Mouse (Mus musculus): ENCODE measurements around the gene Zfp113. TPM values are rescaled to one million over a fixed set of nuclear protein-coding genes. Genes with fewer than 3 reads are reported as not detected.
A peak's percentile ranks its signal among the peaks of the same experiment; 100 is the strongest.

Zfp113 gene
- polyA plus RNA-seq, 1 experiment = 5.8 TPM

DNA sequence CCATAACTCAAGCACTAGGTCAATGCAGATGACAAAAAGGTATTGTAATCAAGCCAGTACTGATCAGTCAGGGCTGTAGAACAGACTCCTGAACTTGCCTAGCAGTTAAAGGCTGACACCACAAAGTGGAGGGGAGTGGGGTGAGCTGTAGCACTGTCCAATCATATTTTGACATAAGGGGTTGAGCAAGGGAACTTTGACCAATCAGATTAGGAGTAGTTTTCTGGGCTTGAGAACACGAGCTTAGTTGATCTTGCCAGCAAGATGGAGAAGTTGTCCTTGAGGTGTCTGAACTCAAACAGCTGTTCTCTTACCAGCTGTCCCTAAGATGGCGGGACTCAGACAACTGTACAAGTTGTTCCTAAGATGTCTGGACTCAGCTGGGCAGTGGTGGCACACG is 17.7 kb upstream of the Zfp113 start:
- no peak for TF ChIP-seq POLR2A (IDR thresholded peaks at IDR 0.05; ENCODE audit: borderline replicate concordance, low read depth, low read length)
- no peak for TF ChIP-seq CTCF (IDR thresholded peaks at IDR 0.05; ENCODE audit: low read depth, low read length)
- H3K27ac ChIP-seq (ENCODE audit: insufficient read depth, low read depth, low read length) = peak overlapping the region; percentile 85; the same call in 1 of the 2 replicates
- H3K4me1 ChIP-seq (ENCODE audit: control insufficient read depth, insufficient read depth, low read length) = peaks cover 25% of the 10 kb centered on the region
- no peak overlapping the region for H3K4me3 ChIP-seq (ENCODE audit: insufficient read depth, low read length)

GRCm38 (mm10) chr5:138171695-138172491 is 16.3 kb upstream of the Zfp113 start, which contains the start of the genes Ap4m1 and Mcm7:
Ap4m1 (plus strand) TSS chr5:138172002.
Mcm7 (minus strand) TSS chr5:138172422.
- H3K27ac ChIP-seq (ENCODE audit: insufficient read depth, low read depth, low read length) = peak within 1 kb of the TSS; percentile 85
- H3K4me1 ChIP-seq (ENCODE audit: control insufficient read depth, insufficient read depth, low read length) = peaks cover 25% of the 10 kb centered on the region
- peak within 1 kb of the TSS; percentile 78 for H3K4me3 ChIP-seq (ENCODE audit: insufficient read depth, low read length)
- TF ChIP-seq CTCF (IDR thresholded peaks at IDR 0.05; ENCODE audit: low read depth, low read length) (no peak), POLR2A (IDR thresholded peaks at IDR 0.05; ENCODE audit: borderline replicate concordance, low read depth, low read length) (no peak; the same call in 1 of the 2 replicates)

DNA sequence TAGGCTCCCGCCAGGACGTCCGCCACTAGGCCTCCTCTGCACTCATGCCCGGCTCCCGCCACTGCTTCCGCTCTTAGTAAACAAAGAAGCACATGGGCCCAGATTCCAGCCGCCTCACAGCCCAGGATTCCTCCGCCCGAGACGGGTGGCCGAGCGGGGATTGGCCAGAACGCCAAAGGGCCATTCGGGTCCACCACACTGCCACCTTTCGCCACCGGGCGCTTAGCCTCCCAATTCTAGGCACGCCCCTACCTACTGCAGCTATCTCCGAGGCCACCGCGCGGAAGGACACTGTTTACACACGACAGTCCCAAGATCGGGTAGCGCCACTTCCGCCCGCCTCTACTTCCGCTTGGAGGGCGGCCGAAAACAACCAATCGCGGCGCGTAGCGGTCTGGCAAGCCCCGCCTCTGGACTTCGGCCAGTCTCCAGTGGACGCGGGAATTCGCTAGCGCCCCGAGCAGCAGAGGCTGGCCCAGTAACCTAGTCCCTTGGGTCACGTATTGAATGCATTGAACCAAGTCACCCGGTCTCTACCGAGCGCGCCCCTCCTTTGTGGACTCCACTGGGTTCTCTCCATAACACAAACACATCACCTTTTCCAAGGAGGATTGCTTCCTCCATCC is 15.5 kb upstream of the Zfp113 start:
- Histone ChIP-seq H3K27ac (ENCODE audit: insufficient read depth, low read depth, low read length) (peak overlapping the region; percentile 75), H3K4me3 (ENCODE audit: insufficient read depth, low read length) (peak overlapping the region; percentile 59), H3K4me1 (ENCODE audit: control insufficient read depth, insufficient read depth, low read length) (peaks cover 25% of the 10 kb centered on the region)
- TF ChIP-seq CTCF (IDR thresholded peaks at IDR 0.05; ENCODE audit: low read depth, low read length) (no peak), POLR2A (IDR thresholded peaks at IDR 0.05; ENCODE audit: borderline replicate concordance, low read depth, low read length) (0 out of 2 replicates have a peak, but pooled peaks have one; percentile 35)

DNA sequence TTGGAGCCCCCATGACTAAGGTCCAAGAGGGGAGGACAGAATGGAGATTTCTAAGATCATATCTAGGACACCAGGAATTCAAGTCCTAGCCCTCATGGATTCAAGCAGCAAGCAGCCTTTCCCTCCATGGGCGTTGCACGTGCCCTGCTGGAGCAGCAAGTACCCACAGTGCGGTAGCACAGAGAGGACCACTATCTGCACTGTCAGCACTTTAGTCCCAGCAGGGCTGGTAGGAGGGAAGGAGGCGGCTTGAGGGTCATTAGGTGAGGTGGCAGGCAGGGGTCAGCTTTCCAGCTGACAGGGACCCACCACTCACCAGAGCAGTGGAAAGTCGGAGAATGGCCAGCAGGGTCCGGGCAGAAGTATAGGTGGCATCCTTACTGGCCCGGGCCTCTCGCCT is 10.1 kb upstream of the Zfp113 start:
- peaks cover 5% of the 10 kb centered on the region; the same call in 1 of the 2 replicates for H3K4me1 ChIP-seq (ENCODE audit: control insufficient read depth, insufficient read depth, low read length)
- H3K4me3 ChIP-seq (ENCODE audit: insufficient read depth, low read length) = no peak overlapping the region
- TF ChIP-seq POLR2A (IDR thresholded peaks at IDR 0.05; ENCODE audit: borderline replicate concordance, low read depth, low read length) (no peak), CTCF (IDR thresholded peaks at IDR 0.05; ENCODE audit: low read depth, low read length) (no peak)
- H3K27ac ChIP-seq (ENCODE audit: insufficient read depth, low read depth, low read length) = no peak overlapping the region

DNA sequence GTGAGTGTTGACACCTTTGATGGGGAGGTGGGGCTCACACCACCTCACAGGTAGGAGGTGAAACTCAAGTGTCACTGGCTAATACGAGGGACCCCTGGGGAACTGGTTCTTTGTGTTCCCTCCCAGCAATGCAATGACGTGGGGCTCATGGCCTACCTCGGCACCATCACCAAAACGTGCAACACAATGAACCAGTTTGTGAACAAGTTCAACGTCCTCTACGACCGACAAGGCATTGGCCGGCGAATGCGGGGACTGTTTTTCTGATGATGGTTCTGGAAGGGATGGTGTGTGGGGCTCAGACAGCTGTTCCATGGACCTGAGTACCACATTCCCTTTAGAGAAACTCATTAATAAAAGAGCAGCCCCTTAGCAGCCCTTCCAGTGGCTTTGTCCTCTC is 8.1 kb upstream of the Zfp113 start:
- Histone ChIP-seq H3K4me3 (ENCODE audit: insufficient read depth, low read length) (no peak overlapping the region), H3K27ac (ENCODE audit: insufficient read depth, low read depth, low read length) (no peak overlapping the region), H3K4me1 (ENCODE audit: control insufficient read depth, insufficient read depth, low read length) (peaks cover 6% of the 10 kb centered on the region)
- TF ChIP-seq POLR2A (IDR thresholded peaks at IDR 0.05; ENCODE audit: borderline replicate concordance, low read depth, low read length) (no peak), CTCF (IDR thresholded peaks at IDR 0.05; ENCODE audit: low read depth, low read length) (no peak)

DNA sequence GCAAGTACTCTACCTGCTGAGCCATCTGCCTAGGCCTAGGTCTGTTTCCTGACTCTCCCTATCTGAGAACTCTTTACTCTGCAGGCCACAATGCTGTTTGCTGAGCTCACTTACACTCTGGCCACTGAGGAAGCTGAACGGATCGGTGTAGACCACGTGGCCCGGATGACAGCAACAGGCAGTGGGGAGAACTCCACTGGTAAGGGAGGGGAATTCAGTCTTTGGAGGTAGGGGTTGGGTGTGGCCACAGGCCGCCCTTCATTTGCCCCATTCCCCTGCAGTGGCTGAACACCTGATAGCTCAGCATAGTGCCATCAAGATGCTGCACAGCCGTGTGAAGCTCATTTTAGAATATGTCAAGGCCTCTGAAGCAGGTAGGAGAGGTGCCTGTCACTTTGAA is 7.5 kb upstream of the Zfp113 start:
- TF ChIP-seq POLR2A (IDR thresholded peaks at IDR 0.05; ENCODE audit: borderline replicate concordance, low read depth, low read length) (no peak), CTCF (IDR thresholded peaks at IDR 0.05; ENCODE audit: low read depth, low read length) (no peak)
- Histone ChIP-seq H3K4me3 (ENCODE audit: insufficient read depth, low read length) (no peak overlapping the region), H3K27ac (ENCODE audit: insufficient read depth, low read depth, low read length) (no peak overlapping the region), H3K4me1 (ENCODE audit: control insufficient read depth, insufficient read depth, low read length) (peaks cover 6% of the 10 kb centered on the region)

DNA sequence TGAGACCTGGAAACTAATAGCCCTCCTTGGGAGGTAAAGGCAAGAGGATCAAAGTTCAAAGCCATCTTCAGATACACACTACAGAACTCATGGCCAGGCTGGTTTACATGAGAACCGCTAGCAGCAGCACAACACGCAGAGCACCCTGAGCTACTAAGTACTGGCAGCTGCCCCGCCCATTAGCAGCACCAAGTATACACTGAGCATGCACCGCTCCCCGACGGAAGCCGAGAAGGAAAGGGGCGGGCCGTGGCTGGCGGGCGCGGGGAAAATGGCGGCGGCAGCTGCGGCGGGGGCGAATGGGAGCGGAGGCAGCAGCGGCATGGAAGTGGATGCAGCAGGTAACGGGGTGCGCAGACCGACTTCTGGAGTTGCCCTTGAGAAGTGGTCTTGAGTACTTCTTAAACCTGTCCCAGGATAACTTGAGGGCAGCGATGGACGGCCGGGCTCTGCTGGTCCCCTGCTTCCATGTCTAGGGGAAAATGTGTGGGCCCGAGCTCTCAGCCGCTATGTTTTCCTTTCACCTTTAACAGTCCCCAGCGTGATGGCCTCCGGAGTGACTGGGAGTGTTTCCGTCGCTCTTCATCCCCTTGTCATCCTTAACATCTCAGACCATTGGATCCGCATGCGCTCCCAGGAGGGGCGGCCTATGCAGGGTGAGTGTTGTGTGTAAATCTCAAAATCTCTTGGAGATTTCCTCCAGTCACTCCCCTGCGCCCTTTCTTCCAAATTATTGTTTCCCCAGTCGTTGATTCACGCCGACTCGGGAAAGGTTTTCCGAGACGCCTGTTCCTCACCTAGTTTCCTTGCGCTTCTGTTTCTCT is 5.5 kb upstream of the Zfp113 start, which contains the start of gene Cops6:
Gene Cops6 (plus strand): TSS at position 230 of the 824 bp plus-strand sequence.
- Histone ChIP-seq H3K4me1 (ENCODE audit: control insufficient read depth, insufficient read depth, low read length) (peaks cover 6% of the 10 kb centered on the region), H3K27ac (ENCODE audit: insufficient read depth, low read depth, low read length) (0 out of 2 replicates have a peak within 1 kb of the TSS, but pooled peaks have one; percentile 6), H3K4me3 (ENCODE audit: insufficient read depth, low read length) (peak within 1 kb of the TSS; percentile 93)
- no peak for TF ChIP-seq POLR2A (IDR thresholded peaks at IDR 0.05; ENCODE audit: borderline replicate concordance, low read depth, low read length)
- no peak for TF ChIP-seq CTCF (IDR thresholded peaks at IDR 0.05; ENCODE audit: low read depth, low read length)

DNA sequence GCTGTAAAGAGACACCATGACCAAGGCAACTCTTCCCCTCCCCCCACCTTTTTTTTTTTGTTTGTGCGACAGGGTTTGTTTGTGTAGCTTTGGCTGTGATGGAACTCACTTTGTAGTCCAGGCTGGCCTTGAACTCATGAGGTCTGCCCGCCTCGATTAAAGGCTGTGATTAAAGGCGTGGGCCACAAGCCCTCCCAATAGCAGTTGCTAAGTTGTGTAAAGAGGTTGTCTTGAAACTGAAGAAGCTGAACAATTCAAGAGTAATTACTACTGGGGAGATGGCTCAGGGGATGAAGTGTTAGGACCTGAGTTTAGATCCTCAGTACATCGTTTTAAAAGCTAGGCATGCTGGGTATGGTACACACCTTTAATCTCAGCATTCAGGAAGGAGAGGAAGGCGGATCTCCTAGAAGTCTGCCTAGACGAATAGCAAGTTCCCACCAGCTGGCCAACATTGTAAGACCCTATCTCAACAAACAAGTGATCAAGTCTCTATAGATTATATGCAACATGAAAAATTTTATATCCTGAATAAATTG is 4.7 kb upstream of the Zfp113 start:
- H3K4me1 ChIP-seq (ENCODE audit: control insufficient read depth, insufficient read depth, low read length) = peaks cover 6% of the 10 kb centered on the region
- H3K4me3 ChIP-seq (ENCODE audit: insufficient read depth, low read length) = peak overlapping the region; percentile 93
- no peak overlapping the region for H3K27ac ChIP-seq (ENCODE audit: insufficient read depth, low read depth, low read length)
- no peak for TF ChIP-seq CTCF (IDR thresholded peaks at IDR 0.05; ENCODE audit: low read depth, low read length)
- TF ChIP-seq POLR2A (IDR thresholded peaks at IDR 0.05; ENCODE audit: borderline replicate concordance, low read depth, low read length) = no peak

DNA sequence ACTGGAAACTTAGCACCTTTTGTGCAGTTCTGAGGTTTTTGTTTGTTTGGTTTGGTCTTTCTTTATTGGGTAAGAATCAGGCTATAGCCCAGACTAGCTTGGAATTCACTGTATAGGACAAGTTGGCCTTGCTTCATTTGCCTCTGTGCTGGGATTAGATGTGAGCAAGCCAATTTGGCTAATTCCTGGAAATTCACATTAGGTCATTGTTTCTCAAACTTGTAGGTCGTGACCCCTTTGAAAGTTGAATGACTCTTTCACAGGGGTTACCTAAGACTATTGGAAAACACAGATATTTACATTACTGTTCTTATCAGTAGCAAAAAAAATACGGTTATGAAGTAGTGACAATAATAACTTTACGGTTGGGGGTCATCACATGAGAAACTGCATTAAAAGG is 1.2 kb downstream of the Zfp113 start:
- peaks cover 2% of the 10 kb centered on the region; the same call in 1 of the 2 replicates for H3K4me1 ChIP-seq (ENCODE audit: control insufficient read depth, insufficient read depth, low read length)
- TF ChIP-seq CTCF (IDR thresholded peaks at IDR 0.05; ENCODE audit: low read depth, low read length) (no peak), POLR2A (IDR thresholded peaks at IDR 0.05; ENCODE audit: borderline replicate concordance, low read depth, low read length) (no peak)
- H3K27ac ChIP-seq (ENCODE audit: insufficient read depth, low read depth, low read length) = no peak overlapping the region
- no peak overlapping the region for H3K4me3 ChIP-seq (ENCODE audit: insufficient read depth, low read length)
